Mouse (Mus musculus): ENCODE results near the gene Cnn2.

Cnn2 gene

DNA sequence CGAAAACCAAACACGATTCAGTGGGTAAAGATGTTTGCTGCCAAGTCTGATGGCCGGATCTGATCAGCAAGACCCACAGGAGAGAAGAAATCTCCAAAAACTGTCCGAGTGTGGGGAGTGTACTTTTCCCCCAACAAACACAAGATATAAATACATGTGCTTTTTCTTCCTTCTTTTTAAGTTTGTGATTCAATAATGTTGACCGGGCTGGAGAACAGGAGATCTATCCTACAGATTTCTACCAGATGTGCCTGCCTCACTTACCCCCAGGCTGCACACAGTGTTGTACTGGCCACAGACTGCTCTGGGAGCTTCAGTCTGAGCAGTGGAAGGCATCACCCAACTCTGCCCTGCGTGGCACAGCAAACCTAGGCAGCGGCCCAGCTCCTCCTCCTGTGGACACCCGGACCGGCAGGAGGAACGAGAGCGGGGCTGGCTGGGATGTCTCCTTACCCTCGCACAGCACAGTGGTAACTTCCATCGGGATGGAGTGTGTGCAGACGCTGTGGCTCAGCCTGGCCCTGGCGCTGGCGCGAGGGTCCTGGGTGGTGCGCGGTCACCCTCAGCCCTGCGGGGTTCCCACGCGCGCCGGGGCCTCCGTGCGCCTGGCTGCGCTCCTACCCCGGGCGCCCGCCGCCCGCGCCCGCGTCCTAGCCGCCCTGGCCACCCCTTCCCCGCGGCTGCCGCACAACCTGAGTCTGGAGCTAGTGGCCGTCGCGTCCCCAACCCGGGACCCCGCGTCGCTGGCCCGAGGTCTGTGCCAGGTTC, 17.8 kb upstream of the Cnn2 start, which contains the start of gene Grin3b:
TSS of gene Grin3b (plus strand) at position 301 of the 768 bp plus-strand sequence.
- DNase-seq (ENCODE audit: low read depth, low spot score), result no peak

DNA sequence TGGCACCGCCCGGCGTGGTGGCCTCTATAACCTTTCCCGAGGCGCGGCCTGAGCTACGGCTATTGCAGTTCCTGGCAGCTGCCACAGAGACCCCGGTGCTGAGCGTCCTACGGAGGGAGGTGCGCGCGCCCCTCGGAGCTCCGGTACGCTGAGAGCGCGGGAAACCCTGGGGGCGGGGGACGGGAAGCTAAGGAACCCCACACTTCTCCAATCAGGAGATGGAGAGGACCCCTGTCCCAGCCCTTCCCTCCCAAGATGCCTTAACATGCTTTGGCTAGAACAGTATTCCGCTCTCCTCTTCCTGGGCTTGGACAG, 17.2 kb upstream of the Cnn2 start:
- DNase-seq (ENCODE audit: low read depth, low spot score), result no peak

DNA sequence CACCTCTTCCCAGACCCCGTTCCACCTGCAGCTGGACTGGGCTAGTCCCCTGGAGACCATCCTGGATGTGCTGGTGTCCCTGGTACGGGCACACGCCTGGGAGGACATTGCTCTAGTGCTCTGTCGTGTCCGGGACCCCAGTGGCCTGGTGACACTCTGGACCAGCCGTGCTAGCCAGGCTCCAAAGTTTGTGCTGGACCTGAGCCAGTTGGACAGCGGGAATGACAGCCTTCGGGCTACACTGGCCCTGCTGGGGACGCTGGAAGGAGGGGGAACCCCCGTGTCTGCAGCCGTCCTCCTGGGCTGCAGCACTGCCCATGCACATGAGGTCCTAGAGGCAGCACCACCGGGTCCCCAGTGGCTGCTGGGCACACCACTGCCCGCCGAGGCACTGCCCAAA, 15.6 kb upstream of the Cnn2 start:
- no peak for DNase-seq (ENCODE audit: low read depth, low spot score)

DNA sequence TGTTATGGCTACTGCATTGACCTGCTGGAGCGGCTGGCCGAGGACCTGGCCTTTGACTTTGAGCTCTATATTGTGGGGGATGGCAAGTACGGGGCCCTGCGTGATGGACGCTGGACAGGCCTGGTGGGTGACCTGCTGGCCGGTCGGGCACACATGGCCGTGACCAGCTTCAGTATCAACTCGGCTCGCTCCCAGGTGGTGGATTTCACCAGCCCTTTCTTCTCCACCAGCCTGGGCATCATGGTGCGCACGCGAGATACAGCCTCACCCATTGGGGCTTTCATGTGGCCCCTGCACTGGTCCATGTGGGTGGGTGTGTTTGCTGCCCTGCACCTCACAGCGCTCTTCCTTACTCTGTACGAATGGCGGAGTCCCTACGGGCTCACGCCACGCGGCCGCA, 14.3 kb upstream of the Cnn2 start:
- no peak for DNase-seq (ENCODE audit: low read depth, low spot score)

DNA sequence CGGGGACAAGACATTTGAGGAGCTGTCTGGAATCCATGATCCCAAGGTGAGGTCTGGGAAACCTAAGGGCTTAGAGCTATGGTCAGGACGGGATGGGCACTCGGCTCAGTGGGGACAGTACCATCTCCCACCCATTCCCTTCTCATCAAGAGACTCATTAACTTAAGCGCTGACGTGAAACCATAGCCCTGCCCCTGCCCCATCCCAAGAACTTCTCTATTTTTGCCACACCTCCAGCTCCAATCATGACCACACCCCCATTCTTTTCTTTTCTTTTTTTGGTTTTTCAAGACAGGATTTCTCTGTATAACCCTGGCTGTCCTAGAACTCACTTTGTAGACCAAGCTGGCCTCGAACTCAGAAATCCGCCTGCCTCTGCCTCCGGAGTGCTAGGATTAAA, 13.7 kb upstream of the Cnn2 start:
- no peak for DNase-seq (ENCODE audit: low read depth, low spot score)

DNA sequence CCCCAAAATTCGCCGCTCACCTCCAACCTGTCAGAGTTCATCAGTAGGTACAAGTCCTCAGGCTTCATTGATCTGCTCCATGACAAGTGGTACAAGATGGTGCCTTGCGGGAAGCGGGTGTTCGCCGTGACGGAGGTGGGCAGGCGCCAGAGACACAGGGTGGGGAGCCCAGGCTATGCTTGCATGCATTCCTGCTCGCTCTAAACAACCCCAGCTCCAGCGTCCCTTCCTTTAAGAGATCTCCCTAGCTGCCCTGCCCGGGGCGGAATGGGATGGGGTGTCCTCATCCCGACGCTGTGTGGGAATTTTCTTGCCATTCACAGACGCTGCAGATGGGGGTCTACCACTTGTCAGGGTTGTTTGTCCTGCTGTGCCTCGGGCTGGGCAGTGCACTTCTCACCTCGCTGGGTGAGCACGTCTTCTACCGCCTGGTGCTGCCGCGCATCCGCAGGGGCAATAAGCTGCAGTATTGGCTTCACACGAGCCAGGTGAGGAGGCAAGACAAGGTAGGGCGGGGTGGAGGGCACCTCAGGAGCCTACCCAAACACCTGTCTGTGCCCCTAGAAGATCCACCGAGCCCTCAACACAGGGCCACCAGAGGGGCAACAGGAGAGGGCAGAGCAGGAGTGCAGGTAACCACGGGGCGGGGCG, 12.2 kb upstream of the Cnn2 start:
- DNase-seq (ENCODE audit: low read depth, low spot score), result no peak

DNA sequence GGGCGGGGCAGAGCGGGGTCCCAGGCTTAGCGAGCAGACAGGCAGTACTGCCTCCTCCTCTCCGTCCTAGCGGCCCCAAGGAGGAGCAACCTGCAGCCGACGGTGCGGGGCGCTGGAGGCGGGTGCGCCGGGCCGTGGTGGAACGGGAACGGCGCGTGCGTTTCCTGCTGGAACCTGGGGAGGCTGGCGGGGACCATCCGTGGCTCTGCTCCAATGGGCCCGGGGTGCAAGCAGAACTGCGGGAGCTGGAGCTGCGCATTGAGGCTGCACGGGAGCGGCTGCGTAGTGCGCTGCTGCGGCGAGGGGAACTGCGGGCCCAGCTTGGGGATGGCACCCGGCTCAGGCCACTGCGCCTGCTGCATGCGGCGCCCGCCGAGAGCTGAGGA, 11.7 kb upstream of the Cnn2 start:
- DNase-seq (ENCODE audit: low read depth, low spot score), result no peak

DNA sequence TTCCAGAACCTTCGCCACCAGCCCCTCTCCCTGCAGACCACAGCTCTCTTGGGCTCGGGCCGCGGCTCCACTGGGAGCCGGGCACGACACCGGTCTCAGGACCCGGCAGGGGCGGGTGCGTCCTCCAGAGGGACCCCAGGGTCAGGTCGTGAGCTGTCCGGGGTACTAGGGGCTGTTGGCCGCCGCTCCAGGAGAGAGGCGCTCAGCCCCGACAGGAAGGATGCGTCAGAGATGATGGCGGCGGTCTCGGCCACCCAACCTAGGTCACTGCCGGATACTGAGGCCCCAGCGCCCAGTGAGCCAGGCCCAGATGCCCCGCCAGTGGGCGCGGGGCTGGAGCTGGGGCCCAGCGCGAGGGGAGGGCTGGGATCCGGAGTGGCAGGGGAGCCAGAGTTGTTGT, 11.1 kb upstream of the Cnn2 start:
- DNase-seq (ENCODE audit: low read depth, low spot score), result no peak

DNA sequence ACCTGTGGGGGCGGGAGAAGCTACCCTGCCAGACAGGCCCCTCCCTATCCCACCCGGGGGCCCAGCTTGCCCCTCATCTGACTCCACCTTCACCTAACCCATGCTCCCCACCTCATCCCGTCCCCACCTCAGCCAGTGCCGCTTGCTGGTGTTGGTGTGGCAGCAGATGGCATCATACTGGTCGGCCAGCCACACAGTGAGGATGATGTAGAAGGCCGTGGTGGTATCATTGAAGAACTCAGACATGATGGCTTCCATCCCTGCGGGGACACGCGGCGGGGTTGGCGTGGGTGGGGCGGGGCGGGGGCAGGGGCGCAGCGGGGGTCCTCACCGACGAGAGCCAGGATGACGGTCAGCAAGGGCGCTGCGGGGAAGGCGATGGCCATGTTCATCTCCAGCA, 10.3 kb upstream of the Cnn2 start:
- no peak for DNase-seq (ENCODE audit: low read depth, low spot score)

DNA sequence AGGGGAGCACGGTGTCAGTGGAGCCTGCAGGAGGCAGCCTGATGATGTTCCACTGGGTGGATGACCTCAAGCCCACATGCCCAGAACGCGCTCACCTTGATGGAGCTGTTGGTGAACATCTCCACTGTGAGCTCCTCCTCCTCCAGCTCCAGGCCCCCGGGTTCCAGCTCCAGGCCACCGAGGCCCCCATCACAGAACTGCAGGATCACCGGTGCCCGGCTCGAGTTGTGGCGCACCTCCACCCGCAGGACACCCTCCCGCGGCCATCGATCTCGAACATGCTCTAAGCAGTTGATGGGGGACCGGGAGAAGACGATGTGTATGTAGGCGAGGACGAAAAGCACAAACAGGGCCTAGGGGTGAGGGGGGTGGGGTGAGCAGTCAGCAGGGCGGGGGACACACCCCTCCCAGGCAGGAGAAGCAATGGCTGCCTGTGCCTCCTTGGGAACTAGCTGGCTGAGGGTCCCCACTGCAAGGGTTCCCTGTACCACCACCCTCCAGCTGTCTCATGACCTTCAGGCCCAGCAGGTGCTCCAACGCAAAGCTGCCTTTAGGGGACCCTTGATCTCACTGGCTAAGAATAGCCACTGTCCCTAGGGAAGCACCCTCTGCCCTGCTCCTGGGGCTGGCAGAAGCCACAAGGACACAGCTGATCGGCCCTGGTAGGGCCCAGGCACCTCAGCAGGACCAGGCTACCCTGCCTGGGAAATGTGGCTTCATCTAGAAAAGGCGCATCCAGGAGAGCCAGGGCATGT, 8.8 kb upstream of the Cnn2 start:
- DNase-seq (ENCODE audit: low read depth, low spot score), result no peak

DNA sequence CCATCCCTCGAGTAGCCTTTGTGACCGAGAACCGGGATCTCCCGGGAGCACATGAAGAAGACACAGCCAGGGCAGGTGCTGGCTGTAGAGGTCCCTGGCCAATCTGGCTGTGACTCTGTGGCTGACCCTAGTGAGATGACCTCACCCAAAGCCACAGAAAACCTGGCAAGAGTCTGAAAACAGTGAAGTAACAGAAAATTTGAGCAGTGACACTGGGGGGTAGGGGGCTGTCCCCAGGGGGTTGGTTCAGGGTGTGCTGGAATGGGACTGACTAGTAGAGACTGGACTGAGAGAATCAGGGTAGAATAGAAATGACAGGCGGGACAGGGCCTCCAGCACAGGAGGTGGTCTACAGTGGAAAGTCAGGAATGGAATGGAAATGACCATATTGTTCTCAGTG, 5.2 kb upstream of the Cnn2 start:
- no peak for DNase-seq (ENCODE audit: low read depth, low spot score)

DNA sequence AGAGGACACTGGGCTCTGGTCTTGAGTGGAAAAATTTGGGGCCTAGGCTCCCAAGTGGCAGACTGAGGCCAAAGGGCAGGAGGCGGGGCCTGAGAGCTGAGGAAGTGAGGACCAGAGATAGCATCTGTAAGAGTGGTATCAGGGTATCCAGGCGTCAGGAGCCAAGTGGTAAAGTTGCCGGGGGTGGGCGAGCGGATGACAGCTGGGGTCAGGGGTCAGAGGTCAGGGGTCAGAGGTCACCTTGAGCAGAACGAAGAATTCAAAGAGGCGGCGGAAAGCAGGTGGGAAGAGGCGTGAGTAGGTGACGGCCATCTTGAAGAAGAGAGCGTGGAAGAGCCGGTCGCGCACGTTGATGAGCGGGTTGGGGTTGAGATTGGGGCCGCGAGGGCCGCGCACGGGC, 4.7 kb upstream of the Cnn2 start:
- no peak for DNase-seq (ENCODE audit: low read depth, low spot score)

DNA sequence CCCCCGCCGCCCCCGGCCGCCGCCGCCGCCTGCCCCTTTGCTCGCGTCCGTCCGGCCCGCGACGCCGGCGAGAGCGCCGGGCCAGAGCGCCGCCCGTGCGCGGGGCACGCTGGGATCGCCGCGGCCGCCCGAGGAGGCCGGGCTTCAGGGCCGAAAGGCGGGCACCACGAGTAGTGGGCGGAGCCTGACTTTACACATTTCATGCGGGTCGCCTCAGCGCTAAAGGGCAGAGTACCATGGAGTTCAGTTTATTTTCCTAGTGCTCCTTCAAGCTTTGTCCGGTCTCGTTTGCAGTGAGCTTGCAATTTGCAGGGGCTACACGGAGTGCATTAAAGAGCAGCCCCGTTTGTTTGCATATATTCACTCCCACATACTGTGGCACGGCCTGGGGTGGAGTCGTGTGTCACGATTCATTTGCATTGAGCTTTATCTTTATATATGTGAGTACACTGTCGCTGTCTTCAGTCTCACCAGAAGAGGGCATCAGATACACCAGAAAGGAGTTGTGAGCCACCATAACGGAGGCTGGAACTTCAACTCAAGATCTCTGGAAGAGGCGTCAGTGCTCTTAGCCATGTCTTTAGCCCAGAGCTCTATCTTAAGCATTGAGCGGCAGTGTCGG, 4.1 kb upstream of the Cnn2 start, which contains the start of gene Tmem259:
TSS of gene Tmem259 (minus strand) at position 136 of the 622 bp plus-strand sequence.
- DNase-seq (ENCODE audit: low read depth, low spot score), result peak; percentile 75

DNA sequence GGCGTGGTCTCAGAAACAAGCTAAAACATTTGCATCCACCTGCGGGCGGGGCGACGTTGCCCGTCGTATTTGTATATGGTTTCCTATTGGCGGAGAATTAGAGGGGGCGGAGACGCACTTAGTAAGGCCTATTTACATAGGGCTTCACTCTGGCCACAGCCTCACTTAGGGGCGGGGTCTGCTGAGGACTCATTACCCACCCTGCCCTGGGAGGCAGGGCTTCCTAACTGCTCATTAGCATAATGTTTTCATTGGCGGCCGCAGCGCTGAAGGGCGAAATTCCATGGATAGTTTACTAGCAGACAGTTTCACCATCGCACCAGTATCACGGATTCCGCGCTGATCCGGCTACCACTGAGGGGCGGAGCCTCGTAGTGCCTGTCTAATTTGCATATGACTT, 3.5 kb upstream of the Cnn2 start:
- peak; percentile 97 for DNase-seq (ENCODE audit: low read depth, low spot score)

DNA sequence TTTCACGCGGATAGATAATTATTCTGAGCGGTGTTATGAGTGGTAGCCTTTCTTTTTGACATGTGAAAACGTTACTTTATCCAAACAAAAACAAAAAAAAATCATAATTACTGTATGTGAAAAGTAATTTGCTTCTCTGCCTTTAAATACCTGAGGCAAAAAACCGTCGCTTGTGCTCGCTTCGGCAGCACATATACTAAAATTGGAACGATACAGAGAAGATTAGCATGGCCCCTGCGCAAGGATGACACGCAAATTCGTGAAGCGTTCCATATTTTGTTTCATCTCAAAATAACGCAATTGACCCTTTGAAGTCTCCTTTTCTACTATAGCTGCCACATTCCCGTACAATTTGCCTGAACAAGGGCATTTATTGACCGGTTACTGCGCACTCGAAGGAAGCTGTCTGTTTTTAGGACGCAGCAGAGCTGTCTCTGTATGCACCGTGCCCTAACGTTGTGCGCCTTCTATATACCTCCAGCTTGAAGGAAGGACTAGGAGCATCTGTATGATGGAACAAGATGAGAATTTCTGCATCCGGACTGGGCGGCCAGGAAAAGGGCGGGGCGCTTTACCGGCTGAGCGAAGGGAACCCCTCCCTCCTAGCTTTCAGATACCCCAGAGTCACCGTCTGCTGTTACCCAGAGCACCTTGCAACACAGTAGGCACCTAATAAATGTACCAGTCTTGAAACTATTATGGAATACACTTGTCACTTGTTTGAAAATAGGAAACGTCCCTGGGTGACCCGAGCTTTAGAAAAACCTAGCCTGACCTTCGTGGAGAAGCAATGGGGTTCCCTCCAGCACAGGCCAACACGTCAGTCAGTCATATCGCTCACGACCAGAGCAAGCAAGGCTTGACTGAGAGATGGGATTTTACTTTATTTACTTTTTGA, 2.8 kb upstream of the Cnn2 start:
- DNase-seq (ENCODE audit: low read depth, low spot score), result no peak

DNA sequence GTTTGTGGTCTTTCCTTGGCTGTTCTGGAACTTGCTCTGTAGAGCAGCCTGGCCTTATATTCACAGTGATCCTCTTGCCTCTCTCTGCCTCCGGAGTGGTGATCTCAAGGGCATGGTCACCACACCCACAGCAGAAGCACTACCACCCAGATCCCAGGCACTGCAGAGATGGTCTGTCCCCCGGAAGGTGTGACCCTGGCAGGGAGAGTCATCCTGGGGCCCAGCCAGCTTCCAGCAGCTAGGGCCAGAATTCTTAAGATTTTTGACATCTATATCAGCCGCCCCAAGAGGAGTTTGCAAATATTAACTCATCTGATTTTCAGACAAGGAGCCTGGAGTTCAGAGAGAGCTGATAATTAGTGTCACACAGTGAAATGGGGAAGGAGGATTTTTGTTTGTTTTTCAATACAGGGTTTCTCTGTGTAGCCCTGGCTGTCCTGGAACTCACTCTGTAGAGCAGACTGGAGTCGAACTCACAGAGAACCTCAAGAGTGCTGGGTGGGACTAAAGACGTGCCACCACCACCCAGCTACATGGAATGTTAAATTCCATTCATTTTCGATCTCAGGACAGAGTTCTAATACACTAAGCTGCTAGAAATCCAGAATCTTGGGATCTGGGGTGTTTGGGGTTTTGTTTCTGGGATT, 2.0 kb upstream of the Cnn2 start:
- no peak for DNase-seq (ENCODE audit: low read depth, low spot score)

DNA sequence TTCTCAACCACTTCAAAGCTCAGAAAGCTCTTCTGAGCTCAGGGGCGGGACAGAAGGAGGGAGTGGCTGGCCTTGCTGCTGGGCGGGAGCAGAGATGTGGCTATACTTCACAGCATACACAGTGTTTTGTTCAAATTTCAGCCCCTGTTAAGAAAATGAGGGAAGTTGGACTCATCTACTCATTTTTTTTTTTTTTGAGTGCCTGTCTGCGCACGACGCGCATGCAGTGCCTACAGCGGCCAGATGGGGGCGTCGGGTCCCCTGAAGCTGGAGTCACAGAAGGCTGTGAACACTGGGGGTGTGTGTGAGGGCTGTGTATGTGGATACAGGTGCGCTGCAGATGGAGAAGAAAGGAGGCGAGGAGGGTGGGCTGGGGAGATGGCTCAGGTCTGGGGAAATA, 1.4 kb upstream of the Cnn2 start:
- peak; percentile 79 for DNase-seq (ENCODE audit: low read depth, low spot score)

DNA sequence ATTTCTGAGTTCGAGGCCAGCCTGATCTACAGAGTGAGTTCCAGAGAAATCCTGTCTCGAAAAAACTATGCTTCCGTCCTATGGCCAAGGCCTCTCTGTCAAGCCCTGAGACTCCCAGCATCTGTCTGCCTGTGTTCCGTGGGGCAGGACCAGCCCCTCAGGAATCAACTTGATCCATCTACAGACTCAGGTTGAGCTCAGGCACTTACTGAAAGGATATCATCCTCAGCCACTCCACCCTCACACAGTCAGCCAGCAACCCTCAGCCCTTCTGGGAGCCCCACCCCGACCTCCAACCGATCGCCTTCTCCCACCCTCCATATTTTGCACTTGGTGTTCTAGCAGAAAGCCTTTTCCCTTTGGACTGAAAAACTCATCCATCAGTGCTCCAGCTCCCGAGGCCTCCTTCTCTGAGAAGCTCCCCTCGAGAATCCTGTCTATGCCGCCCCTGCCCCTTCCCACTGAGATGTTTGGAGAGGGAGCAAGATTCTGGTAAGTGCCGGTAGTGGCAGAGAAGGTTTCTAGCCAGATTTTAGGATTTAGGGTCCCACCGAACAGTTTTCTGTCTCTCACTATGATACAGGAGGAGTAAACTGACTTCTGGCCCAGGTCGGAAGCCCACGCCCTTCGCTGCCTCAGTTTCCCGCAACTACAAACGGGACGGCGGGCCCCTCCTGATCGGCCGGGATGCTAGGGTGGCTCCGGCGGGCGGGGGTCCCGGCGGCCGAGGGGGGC, 446 bp upstream of the Cnn2 start:
- no peak for DNase-seq (ENCODE audit: low read depth, low spot score)

DNA sequence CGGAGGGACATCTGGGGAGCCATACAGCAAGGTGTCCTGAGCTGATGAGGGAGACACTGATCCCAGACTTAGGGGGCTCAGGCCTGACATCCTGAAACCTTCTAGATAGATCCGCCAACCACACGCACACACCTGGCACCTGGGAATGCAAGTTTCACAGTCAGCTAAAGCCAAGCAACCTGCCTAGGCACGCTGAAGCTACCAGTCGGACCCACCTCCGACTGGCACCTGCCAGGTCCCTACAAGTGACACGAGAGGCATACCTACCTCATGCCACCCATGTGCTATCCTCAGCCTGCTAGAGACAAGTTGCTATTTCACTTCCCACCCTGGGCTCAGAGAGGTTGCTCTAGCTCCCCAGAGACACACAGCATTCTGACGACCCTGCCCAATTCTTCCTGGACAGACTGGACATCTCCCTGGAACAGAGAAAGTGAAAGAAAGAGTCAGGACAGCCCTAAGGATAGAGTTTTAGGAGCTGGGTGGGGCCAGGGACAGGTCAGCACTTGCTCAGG, 945 bp downstream of the Cnn2 start:
- DNase-seq (ENCODE audit: low read depth, low spot score), result no peak

DNA sequence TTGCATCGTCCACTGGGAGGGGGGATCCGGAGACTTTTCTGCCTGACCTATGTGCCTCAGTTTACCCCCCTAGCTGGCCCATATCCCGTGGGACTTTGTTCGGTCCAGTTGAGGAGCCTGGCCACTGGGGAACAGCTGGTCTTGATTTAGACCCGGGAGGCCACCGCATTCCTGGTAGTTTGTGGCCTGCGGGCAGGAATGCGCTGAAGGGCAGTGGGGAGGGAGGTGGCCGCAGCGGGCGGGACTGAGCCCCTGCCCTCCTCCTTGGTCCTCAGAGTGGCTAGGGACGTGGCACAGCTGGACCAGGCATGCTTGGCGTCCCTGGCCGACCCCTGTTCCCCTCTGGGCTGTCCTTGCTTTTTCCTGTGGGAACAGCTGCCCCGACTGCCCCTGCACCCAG, 1.5 kb downstream of the Cnn2 start:
- no peak for DNase-seq (ENCODE audit: low read depth, low spot score)

All from embryo, embryonic 11.5 days (tissue).